Mouse (Mus musculus): ENCODE results near the gene Fpr-rs7.

Fpr-rs7 gene

GRCm38 (mm10) chr17:20114126-20114525 lies at the start of gene Fpr-rs7:
Fpr-rs7 (minus strand) TSS chr17:20114226.
- DNase-seq = no peak

- no peak for DNase-seq
These were observed 39.9 kb downstream of the Fpr-rs7 start for GRCm38 (mm10) chr17:20074090-20074489.

- no peak for DNase-seq
These were observed 42.2 kb downstream of the Fpr-rs7 start for GRCm38 (mm10) chr17:20071656-20072396.

All from spleen, adult 18-20 months (tissue).